Mouse (Mus musculus) hindbrain, embryonic 10.5 days (tissue): ENCODE results near the gene Ap2a1. TPM values are rescaled to one million over a fixed set of nuclear protein-coding genes. Genes with fewer than 3 reads are reported as not detected.
"Not testable (repeated sequence)": the region's sequence is repeated elsewhere in the genome, so short reads cannot be mapped to it uniquely, and the experiment has no call there.

Experiments
- DNase-seq: peaks from one replicate; pipeline ENCODE4 v3.0.0-alpha.2; 2017; ENCODE audit warnings: low spot score
- H3K27ac ChIP-seq: fragments of 300-500 bp; sonication (generic); 2 replicates; pipeline ENCODE4 v1.5.1; 2016; ENCODE audit warnings: mild to moderate bottlenecking, moderate library complexity
- H3K27me3 ChIP-seq: fragments of 300-500 bp; sonication (generic); 2 replicates; pipeline ENCODE4 v1.6.1; 2016; ENCODE audit warnings: mild to moderate bottlenecking; ENCODE audit not compliant: poor library complexity, insufficient read depth, severe bottlenecking
- H3K36me3 ChIP-seq: fragments of 300-500 bp; sonication (generic); 2 replicates; pipeline ENCODE4 v1.6.1; 2016; ENCODE audit warnings: mild to moderate bottlenecking, moderate library complexity
- H3K4me1 ChIP-seq: fragments of 300-500 bp; sonication (generic); replicated peaks from 2 replicates; pipeline ENCODE4 v1.6.1; 2016; ENCODE audit warnings: mild to moderate bottlenecking
- H3K4me3 ChIP-seq: fragments of 300-500 bp; sonication (generic); 2 replicates; pipeline ENCODE4 v1.5.1; 2016; ENCODE audit warnings: mild to moderate bottlenecking, moderate library complexity
- H3K9me3 ChIP-seq: fragments of 300-500 bp; sonication (generic); 2 replicates; pipeline ENCODE4 v1.6.1; 2016; ENCODE audit warnings: mild to moderate bottlenecking, moderate library complexity
- WGBS: fragments of 180-500 bp; shearing (Covaris S2); methylation state at CpG from one replicate; pipeline ENCODE4 v1.1.7; 2016; 5-methylcytosine and 5-hydroxymethylcytosine counted together
- polyA plus RNA-seq: library from polyadenylated mRNA; unstranded; fragments of >200 nt; fragmentation: Nextera tagmentation; extraction: Ambion mirVana; gene quantifications from 2 replicates; pipeline ENCODE4 v1.2.1, GENCODE M21; 2016

Ap2a1 gene
- polyA plus RNA-seq, 1 experiment from 2014 or later: 93.1 TPM

GRCm38 (mm10) chr7:44888256-44889105 is 40.8 kb downstream of the Ap2a1 start:
- Histone ChIP-seq H3K4me3 (peak overlapping the region; percentile 20; the same call in 1 of the 2 replicates), H3K4me1 (peaks cover 46% of the 10 kb centered on the region), H3K9me3 (no peaks in the 10 kb centered on the region), H3K27ac (no peak overlapping the region), H3K27me3 (no peaks in the 10 kb centered on the region), H3K36me3 (peaks cover 75% of the 10 kb centered on the region)
- no peak for DNase-seq
- 94% methylated on average over 13 of the region's 13 CpGs for WGBS

GRCm38 (mm10) chr7:44886964-44887363 is 42.3 kb downstream of the Ap2a1 start:
- no peak overlapping the region for H3K27ac ChIP-seq
- H3K36me3 ChIP-seq: peaks cover 90% of the 10 kb centered on the region
- no peak for DNase-seq
- peaks cover 41% of the 10 kb centered on the region for H3K4me1 ChIP-seq
- no peak overlapping the region for H3K4me3 ChIP-seq
- no peaks in the 10 kb centered on the region for H3K27me3 ChIP-seq
- 92% methylated on average over 7 of the region's 7 CpGs for WGBS
- H3K9me3 ChIP-seq: no peaks in the 10 kb centered on the region

DNA sequence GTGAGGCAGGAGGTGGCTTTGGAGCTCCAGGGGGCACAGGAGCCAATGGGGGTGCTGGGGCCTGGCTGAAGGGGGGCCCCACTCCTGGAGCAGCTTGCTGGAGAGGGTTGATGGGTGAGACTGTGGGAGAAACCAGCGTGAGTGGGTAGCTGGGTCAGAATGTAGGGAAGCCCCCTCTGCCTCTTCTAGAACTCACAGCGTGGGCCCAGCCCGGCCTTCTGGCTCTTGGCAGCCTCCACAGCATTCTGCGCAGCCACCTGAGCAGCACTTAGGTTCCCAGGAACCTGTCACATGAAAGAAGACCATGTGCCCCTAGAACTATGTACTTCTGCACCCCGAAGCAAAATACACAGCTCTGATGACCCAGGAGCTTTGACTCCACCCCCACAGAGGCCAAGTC is 44.7 kb downstream of the Ap2a1 start:
- Histone ChIP-seq H3K9me3 (no peaks in the 10 kb centered on the region), H3K36me3 (peaks cover 98% of the 10 kb centered on the region), H3K27ac (no peak overlapping the region), H3K27me3 (no peaks in the 10 kb centered on the region), H3K4me1 (peaks cover 26% of the 10 kb centered on the region; the same call in 1 of the 2 replicates), H3K4me3 (no peak overlapping the region; the same call in 1 of the 2 replicates)
- no peak for DNase-seq
- 95% methylated on average over 5 of the region's 5 CpGs for WGBS

DNA sequence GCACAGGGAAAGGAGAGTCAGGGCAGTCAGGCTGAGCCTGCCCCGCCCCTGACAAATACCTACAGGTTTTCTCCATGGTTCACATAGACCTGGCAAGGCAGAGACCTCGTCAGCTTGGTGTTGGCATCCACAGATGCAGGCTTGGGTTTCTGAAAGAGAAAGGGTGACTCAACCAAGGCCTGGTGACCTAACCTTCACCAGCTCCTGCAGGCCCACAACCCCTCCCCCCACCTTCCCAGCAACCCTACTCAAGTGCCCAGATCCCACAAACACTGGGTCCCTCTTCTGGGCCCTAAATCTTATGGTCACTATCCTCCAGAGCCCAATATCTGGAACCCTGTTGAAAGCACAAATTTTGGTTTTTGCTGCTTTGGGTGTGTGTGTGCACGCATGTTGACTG is 46.3 kb downstream of the Ap2a1 start:
- DNase-seq: no peak
- H3K4me1 ChIP-seq: peaks cover 16% of the 10 kb centered on the region; the same call in 1 of the 2 replicates
- H3K27me3 ChIP-seq: no peaks in the 10 kb centered on the region
- peaks cover 98% of the 10 kb centered on the region for H3K36me3 ChIP-seq
- no peak overlapping the region for H3K4me3 ChIP-seq
- H3K9me3 ChIP-seq: no peaks in the 10 kb centered on the region
- H3K27ac ChIP-seq: no peak overlapping the region
- 94% methylated on average over 3 of the region's 3 CpGs for WGBS

DNA sequence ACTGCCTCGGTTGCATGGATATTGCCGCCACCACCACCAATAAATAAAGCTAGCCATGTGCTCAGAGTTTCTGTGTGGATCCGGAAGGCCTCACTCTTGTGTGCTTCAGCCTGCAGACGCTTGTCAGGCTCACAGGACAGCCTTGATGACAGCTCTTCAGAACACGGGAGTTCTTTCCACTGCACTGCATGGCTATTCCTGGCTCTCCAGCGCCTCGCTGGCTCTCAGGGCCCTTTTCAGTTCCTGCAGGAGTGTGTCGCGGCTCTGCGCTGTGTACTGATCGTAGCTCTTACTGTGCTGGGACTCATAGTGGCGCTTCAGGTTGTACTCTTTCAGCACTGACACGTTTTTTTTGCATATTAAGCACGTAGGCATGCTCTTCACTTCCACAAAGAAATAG is 51.5 kb downstream of the Ap2a1 start:
- H3K4me1 ChIP-seq: peaks cover under 1% of the 10 kb centered on the region; the same call in 1 of the 2 replicates
- H3K27ac ChIP-seq: no peak overlapping the region
- H3K4me3 ChIP-seq: no peak overlapping the region
- H3K27me3 ChIP-seq: no peaks in the 10 kb centered on the region
- H3K9me3 ChIP-seq: no peaks in the 10 kb centered on the region
- WGBS: 92% methylated on average over 14 of the region's 14 CpGs
- H3K36me3 ChIP-seq: peaks cover 74% of the 10 kb centered on the region
- no peak for DNase-seq

- not testable (repeated sequence) for H3K9me3 ChIP-seq, H3K27me3 ChIP-seq, H3K4me3 ChIP-seq, DNase-seq, H3K27ac ChIP-seq
- 89% methylated on average over 2 of the region's 2 CpGs for WGBS
- H3K4me1 ChIP-seq: peaks cover 41% of the 10 kb centered on the region
- H3K36me3 ChIP-seq: peaks cover 27% of the 10 kb centered on the region
Measured at GRCm38 (mm10) chr7:44871774-44872173, 57.5 kb downstream of the Ap2a1 start.

DNA sequence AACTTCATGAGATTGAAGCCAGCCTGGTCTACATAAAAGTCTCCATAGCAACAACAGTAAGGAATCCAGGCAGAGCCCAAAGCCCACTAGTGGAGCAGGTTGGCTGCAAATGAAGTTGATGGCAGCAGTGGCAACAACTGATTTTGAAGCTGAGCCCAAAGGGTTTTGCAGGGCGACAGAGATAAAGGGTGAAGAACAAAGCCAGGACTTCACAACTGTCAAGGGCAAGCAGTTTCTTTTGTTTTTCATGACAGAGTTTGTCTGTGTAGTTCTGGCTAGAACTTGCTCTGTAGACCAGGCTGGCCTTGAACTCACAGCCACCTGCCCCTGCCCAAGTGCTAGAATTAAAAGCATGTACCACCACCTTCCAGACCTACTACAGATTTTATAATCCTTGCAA is 58.1 kb downstream of the Ap2a1 start:
- Histone ChIP-seq H3K4me1 (peaks cover 47% of the 10 kb centered on the region), H3K27me3 (no peaks in the 10 kb centered on the region), H3K4me3 (no peak overlapping the region), H3K9me3 (no peaks in the 10 kb centered on the region), H3K27ac (no peak overlapping the region), H3K36me3 (peaks cover 27% of the 10 kb centered on the region)
- no peak for DNase-seq
- 51% methylated on average over 1 of the region's 1 CpGs for WGBS

DNA sequence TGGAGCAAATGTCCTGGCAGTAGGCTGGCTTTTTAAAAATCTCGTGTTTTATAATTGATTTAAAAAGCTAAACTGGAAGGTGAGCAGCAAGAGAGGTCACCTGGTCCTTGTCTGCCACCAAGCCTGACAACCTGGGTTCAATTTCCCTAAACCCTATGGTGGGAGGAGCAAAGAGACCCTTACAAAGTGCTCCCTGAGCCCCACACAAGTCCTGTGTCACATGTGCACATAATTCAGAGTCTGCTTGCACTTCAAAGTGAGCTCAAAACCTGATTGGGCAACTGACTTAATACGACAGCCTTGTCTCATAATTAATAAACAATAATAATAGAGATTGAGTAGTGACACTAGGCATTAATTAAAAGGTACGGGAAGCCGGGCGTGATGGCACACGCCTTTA is 58.7 kb downstream of the Ap2a1 start:
- Histone ChIP-seq H3K27me3 (no peaks in the 10 kb centered on the region), H3K9me3 (no peaks in the 10 kb centered on the region), H3K4me3 (peak overlapping the region; percentile 95), H3K4me1 (peaks cover 52% of the 10 kb centered on the region), H3K27ac (peak overlapping the region; percentile 100), H3K36me3 (peaks cover 27% of the 10 kb centered on the region)
- WGBS: 87% methylated on average over 6 of the region's 6 CpGs
- no peak for DNase-seq

DNA sequence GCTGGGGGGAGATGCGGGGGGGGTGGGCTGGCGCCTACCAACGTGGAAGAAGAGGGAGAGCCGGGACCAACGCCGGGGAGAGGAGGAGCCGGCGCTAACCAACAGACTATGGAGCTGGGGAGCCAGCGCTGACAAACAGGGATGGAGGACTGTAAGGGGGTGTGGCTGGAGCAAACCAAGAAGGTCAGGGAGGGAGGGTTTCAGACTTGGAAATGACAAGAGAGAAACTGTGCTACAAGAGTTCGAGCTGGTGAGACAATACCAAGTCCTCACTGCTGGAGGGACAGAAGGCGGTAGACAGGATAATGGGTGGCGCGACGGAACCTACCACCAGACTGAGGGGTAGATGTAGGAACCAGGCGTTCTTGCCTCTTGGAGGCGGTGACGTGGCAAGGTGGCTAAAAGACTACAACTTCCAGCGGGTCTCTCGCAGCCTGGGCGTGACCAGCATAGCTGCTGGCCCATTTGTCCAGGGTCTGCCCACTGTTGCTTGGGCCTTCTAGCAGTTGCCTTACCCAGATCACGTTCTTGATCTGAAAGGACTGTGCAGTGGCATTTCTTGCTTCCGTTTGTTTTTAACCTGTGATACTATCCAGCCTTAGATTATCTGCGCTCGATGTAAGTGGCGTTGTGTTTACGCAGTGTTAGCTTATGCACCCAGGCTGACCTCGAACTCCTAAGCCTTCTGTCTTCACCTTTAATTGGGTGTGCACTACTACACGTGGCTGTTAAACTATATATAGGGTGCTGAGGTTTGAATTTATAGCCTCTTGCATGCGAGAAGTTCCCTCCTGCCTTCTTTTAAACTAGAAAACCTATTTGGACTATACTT is 59.4 kb downstream of the Ap2a1 start, which contains the start of gene Ptov1:
TSS of gene Ptov1 (minus strand) at position 92 of the 832 bp plus-strand sequence.
- Histone ChIP-seq H3K27ac (peak within 1 kb of the TSS; percentile 100), H3K9me3 (no peaks in the 10 kb centered on the region), H3K4me3 (peak within 1 kb of the TSS; percentile 95), H3K36me3 (peaks cover 32% of the 10 kb centered on the region), H3K4me1 (peaks cover 58% of the 10 kb centered on the region), H3K27me3 (no peaks in the 10 kb centered on the region)
- WGBS: 13% methylated on average over 29 of the region's 29 CpGs
- DNase-seq: peak; percentile 96

DNA sequence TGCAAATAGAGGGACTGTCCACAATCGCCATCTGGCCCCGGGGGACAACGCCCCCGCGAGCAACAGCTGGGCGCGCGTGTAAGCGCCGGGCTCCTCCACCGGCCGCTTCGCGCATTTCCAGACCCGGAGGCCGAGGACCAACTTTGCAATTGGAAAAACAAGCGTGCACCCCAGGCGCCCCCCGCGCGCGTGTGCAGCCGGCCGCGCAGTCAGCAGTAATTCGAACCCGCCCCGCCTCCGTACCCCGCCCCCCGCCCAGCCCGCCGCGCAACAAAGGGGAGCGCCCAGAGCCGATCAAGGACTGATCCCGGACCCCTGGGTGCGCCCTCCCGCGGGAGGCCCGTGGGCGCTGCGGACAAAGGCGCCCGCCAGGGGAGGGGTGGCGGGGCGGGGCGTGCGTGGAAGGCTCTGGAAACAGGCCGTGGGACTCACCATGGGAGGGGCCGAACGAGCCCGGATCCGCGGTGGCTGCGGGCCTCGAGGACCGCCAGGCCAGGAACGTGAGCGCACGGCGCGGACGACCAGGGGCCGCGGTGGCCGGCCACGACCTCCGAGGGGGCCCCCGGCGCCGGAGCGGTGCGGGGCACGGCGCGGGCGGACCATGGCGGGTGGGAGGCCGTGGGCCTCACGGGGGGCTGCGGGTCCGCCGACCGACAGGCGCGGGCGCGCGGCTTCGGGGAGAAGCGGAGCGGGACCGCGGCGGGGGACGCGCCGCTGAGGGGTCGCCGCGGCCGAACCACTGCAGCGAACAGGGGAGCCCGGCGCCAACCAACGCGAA is 60.2 kb downstream of the Ap2a1 start:
- Histone ChIP-seq H3K4me3 (peak overlapping the region; percentile 95), H3K36me3 (peaks cover 40% of the 10 kb centered on the region), H3K27me3 (no peaks in the 10 kb centered on the region), H3K9me3 (no peaks in the 10 kb centered on the region), H3K4me1 (peaks cover 62% of the 10 kb centered on the region), H3K27ac (peak overlapping the region; percentile 100)
- WGBS: under 1% methylated on average over 108 of the region's 108 CpGs
- peak; percentile 79 for DNase-seq

DNA sequence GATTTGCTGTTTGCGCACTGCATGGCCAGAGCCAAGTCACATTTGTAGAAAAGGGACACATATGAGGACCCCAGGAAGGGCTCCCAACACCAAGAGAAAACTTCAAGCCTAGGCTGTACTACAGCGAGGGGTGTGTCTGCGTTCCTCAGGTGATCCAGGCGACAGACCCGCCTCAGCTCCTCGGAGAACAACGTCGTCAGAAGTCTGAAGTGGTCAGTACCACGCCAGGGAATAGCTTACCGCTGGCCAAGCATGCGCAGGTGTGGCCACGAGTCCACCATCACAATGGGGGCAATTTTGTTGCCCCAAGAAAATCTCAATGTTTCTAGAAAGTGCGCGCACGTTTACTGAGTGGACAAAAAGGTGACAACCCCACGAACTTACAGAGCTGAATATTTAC is 60.8 kb downstream of the Ap2a1 start:
- peak overlapping the region; percentile 100 for H3K27ac ChIP-seq
- WGBS: 6% methylated on average over 16 of the region's 16 CpGs

DNA sequence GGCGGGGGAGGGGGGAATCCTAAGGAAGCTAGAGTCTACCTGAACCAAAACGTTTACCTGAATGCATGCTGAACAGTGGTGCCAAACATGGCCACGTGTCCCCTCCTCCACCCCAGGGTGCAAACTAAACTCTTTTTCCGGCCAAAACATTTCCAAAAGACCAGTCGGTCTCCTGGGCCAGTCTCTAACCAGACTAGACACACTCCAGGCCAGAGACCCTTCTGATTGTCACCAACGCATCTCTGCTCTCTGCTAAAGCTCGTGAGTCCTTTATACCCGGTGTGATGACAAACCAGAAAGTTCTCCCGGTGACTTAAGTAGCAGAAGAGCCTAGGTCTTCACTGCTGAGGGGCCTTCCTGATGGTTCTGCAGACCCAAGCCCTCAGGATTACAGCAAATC is 61.5 kb downstream of the Ap2a1 start:
- peaks cover 61% of the 10 kb centered on the region for H3K4me1 ChIP-seq
- H3K27ac ChIP-seq: 0 out of 2 replicates have a peak overlapping the region, but pooled peaks have one; percentile 100
- no peaks in the 10 kb centered on the region for H3K9me3 ChIP-seq
- no peaks in the 10 kb centered on the region for H3K27me3 ChIP-seq
- H3K4me3 ChIP-seq: peak overlapping the region; percentile 95
- 61% methylated on average over 9 of the region's 9 CpGs for WGBS
- H3K36me3 ChIP-seq: peaks cover 53% of the 10 kb centered on the region
- DNase-seq: no peak

More for the DNA sequence above, 60.8 kb downstream of the Ap2a1 start:
- peaks cover 62% of the 10 kb centered on the region for H3K4me1 ChIP-seq
- H3K27me3 ChIP-seq: no peaks in the 10 kb centered on the region
- peak overlapping the region; percentile 95 for H3K4me3 ChIP-seq
- DNase-seq: no peak
- H3K9me3 ChIP-seq: no peaks in the 10 kb centered on the region
- peaks cover 47% of the 10 kb centered on the region for H3K36me3 ChIP-seq
